Mouse (Mus musculus): ENCODE results near the gene Sdf4.

DNA sequence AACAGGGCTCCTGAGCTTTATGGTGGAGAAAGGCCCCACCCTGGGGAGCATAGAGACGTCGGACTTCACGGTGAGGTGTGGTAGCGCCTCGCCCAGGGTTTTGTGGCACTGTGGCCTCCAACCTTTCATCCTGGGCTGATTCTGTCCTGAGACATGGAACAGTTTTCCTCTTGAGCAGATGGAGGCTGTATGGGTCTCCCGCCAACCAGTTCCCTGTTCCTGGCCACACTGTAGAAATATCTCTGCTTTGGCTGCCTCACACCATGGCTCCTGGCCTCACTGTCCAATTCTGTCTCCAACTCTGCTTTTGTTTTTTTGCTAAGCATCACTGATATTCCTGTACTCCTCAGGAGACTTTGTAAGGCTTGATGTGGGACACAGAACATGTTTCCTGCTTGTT, 37.2 kb upstream of the Sdf4 start:
- TF ChIP-seq CTCF (IDR thresholded peaks at IDR 0.05; ENCODE audit: control insufficient read depth, insufficient read depth, insufficient replicate concordance, low read depth, low read length): no peak
- TF ChIP-seq POLR2A (IDR thresholded peaks at IDR 0.05; ENCODE audit: control insufficient read depth, low read depth, low read length): no peak
